Mouse (Mus musculus) lung, postnatal 14 days (tissue): ENCODE measurements around the gene Nub1.
"Not testable (repeated sequence)": the region's sequence is repeated elsewhere in the genome, so short reads cannot be mapped to it uniquely, and the experiment has no call there.

Experiments
- DNase-seq: peaks from one replicate; pipeline ENCODE4 v3.0.0; 2021

The Nub1 gene

DNA sequence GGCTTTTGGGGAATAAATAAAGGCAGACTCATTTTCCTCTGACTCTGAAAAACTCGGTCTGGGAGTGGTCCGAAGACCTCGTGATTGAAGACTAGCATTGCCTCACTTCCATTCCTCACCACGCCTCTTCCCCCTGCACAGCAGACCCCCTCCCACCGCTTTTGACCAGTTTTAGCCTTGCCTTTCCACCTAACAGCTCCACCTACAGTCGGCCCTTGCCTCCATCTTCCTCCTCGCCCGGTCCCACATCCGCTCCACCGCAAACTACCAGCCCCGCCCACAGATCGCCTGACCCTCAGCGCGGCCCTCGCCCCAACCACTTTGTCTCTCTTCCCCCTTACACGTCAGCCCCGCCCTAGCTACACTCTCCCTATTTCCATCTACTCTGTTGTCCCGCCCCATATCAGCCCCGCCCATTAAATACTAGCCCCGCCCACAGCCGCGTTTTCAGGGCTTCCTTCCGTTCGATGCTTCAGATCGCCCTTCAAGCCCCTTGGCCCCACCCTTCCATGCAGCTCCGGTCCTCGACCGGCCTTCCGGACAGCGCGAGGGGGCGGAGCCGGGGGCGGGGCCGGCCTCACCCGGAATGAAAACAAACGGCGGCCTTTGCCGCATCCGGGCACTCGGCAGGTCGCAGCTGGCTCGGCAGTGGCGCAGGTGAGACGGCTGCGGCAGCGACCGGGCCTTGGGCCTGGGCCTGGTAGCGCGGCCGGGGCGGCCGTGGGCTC, at the start of gene Nub1:
Nub1 (plus strand) TSS at position 167 of the 728 bp plus-strand sequence.
- peak; percentile 99 for DNase-seq

DNA sequence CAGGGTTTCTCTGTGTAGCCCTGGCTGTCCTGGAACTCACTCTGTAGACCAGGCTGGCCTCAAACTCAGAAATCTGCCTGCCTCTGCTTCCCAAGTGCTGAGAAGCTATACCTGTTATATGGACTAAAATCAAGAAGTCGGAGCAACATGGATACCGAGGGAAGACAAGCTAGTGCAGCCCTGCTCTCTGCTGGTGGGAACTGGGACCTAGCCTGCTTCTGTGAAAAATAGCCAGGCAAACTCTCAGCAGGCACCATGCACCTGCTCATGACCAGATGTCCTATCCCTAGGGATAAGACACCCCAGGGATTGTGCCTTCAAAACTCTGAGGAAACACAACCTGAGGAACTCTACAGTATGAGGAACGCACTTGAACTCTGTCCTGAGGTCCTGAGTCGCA, 48.3 kb upstream of the Nub1 start:
- no peak for DNase-seq

DNA sequence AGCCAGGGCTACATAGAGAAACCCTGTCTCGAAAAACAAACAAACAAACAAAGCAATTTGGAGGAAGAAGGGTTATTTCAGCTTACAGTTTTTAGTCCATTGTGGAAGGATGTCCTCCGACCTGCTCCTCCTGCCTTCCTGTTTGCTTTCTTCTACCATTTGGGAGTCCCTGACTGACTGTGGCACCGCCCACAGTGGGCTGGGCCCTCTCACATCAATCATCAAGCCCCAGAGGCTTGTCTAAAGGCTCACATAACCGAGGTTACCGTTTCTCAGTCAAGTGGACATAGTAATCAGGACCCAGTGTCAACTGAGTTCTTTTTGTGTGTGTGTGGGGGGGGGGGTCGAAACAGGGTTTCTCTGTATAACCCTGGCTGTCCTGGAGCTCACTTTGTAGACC, 47.2 kb upstream of the Nub1 start:
- DNase-seq: no peak

DNA sequence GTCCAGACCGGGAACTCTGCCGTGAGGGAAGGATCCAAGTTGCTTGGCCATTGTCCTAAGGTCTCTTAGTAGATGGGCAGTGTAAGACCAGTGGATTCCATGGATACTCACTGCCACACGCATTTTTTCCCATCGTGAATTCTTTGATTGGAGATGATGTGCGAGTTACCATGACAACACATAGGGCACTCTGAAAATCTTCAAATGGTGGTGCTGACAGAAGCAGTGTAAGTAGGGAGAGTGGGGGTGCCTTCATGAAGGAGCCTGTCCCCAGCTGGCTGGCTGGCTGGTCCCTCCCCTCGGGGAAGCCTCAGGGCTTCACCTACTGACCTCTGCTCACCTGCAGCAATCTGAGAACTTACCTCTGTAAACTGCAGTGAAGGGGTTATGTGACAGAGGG, 46.3 kb upstream of the Nub1 start:
- DNase-seq: no peak

DNA sequence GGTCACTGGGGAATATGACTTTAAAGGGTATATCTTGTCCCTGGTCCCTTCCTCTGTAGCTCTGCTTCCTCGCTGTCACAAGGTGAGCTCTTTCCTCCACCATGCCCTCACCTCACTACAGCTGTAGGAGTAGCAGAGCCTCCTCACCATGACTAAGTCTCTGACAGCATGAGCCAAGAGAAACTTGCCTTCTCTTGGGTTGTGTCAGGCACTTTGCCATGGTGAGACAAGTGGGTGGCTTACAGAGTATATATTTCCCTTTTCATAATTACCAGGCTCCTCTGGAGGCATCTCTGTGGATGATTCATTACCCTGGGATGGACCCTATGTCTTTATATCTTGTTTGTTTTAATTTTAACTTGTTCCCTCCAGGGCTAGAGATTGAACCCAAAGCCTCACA, 39.9 kb upstream of the Nub1 start:
- no peak for DNase-seq

DNA sequence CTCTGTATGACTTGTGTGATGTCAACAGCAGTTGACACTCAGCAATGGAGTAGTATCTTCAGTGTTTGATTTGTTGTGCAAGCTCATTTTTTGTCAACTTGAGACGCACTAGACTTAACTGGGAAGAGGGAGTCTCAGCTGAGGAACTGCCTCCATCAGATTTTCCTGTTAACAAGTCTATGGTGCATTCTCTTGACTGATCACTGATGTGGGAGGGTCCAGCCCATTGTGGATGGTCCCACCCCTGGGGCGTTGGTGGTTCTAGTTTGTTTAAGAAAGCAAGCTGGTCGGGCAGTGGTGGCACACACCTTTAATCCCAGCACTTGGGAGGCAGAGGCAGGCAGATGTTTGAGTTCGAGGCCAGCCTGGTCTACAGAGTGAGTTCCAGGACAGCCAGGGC, 36.1 kb upstream of the Nub1 start:
- no peak for DNase-seq

DNA sequence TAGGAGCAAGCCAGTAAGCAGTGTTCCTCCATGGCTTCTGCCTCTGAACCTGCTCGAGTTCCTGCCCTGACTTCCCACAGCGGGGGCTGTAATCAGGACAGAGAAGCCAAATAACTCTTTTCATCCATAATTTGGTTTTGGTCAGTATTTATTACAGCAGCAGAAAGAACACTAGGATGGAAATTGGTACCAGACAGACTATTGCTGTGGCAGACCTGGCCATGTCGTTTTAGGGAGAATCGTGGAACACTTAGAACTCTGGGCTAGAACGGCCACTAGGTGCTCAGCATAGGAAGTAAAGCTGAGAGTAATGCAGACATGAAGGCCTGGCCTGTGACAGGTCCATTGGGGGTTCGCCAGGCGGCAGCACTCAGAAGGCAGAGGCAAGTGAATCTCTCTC, 35.6 kb upstream of the Nub1 start:
- DNase-seq: no peak

DNA sequence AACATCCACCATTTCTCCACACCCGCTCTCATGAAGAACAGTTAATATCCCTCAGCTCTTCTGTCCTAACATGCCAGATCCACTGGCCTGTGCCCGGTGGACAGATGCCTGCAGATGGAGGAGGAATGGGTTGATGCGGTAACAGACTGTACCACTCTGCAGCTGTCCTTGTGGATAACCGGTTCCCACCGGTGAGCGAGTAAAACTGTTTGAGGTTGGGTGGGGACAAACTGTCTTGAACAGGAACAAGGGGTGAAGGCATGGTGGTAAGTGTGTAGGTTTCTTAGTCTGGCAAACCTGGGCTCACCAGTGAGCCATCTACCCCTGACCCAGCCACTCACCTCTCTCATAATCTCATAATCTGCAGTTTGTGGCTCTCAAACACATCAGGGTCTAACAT, 34.0 kb upstream of the Nub1 start:
- DNase-seq: no peak

DNA sequence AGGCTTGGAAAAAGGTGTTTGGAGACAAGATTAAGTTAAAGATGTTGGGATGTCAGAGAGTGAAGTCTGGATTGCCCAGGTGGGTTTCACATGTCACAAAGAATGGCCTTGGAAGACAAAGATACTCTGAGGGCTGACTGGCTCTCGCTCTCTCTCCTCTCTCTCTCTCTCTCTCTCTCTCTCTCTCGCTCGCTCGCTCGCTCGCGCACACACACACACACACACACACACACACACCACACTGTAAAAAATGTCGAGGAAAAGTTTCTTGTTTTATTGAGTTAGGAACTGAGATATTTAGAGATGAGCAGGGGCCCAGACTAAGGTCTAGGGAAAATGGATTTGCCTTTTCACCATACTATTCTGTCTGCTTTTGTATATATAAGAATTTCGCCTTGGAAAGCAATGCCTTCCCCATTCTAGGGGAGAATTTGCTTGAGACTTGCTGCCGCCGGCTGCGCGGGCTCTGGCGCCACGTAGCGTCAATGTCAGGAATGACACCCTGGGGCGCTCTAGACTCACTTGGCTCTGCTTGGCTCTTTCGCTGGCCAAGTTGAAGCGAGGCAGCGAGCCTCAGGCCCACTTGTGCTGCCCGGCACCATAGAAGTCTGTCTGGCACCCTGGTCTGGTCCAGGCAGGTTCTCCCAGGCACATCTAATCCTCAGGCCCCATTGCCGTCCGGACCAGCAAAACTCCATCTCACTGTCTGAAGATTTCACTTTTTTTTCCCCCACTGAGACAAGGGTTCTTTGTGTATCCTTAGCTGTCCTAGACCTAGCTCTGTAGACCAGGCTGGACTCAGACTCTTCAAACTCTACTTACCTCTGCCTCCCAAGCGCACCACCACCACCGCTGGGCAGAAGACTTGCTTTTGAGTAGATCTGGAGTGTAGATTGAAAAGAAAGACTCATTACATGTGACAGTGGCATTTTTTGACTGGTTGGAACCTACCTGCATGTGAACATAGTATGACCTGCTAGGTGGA, 33.3 kb upstream of the Nub1 start:
- peak; percentile 89 for DNase-seq

DNA sequence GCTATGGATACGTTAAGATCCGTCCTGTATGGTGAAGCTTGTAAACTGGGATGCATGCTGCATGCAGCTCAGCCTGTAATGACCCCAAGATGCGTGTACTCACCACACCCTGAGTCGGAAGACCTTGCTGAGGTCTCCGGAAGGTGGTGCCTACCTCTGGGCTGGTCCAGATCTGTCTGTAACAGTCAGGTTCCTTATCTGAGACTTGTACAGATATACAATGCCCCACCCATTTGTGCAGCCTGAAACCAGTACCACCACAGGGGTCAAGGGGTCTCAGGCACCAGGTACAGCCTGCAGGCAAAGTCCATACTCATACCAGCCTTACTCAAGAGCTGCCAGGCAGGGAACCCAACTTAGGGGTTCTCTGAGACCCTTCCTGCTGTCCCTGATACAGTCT, 32.6 kb upstream of the Nub1 start:
- no peak for DNase-seq

DNA sequence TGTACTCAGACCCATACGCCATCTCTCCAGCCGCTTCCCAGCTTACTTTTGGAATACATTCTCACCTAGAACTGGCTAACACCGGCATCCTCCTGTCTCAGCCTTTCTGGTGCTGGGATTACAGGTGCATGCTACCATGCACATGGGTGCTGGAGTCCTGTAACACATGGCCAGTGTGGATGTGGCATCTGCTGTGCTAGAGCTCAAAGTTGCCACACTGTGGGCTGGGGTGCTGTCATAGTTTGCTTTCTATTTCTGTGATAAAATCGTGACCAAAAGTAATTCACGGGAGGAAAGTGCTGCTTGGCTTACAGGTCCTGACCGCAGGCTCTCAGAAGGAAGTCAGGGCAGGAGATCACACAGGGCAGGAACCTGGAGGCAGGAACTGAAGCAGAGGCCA, 30.8 kb upstream of the Nub1 start:
- DNase-seq: no peak

DNA sequence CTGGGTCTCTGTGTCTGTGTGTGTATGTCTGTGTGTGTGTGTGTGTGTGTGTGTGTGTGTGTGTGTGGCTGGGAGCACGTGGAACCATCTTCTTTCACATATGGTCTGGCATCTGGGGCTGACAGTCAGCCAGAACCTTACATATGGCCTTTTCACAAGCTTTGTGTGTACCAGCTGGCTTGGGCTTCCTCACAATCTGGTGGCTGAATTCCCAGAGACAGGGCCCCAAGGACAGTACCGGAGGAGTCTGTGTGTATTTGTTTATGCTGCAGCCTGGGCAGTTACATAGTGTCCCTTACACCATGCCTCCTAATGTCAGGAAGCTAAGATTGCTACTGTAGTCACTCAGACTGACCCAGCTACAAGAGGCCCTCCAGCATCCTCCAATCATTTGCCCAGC, 28.2 kb upstream of the Nub1 start:
- DNase-seq: no peak

DNA sequence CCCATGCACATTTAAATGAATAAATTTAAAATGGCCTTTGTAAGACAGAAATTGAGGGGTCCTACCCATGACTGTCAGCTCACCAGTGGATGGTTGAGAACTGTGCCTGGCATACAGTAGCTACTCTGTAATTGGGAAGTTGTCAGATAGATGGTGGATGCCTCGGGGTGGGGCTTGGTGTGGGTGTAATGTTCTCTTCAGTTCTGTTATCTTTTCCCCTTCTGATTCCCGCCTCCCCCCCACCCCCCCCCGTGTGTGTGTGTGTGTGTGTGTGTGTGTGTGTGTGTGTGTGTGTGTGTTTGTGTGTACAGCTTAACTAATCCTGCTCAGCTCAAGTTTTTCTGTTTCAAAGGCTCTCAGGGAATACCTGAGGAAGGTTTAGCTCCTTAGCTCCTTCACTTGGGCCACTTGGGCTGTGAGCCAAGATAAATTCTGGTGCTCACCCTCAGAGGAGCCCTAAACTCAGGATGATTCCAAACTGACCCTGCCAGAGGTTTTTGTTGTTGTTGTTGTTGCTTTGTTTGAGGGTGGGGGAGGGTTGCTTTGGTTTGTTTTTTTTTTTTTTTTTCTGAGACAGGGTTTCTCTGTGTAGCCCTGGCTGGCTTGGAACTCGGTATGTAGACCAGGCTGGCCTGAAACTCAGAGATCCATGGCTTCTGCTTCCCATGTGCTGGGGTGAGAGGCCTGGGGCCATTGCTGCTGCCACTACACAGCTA, 25.5 kb upstream of the Nub1 start:
- no peak for DNase-seq

DNA sequence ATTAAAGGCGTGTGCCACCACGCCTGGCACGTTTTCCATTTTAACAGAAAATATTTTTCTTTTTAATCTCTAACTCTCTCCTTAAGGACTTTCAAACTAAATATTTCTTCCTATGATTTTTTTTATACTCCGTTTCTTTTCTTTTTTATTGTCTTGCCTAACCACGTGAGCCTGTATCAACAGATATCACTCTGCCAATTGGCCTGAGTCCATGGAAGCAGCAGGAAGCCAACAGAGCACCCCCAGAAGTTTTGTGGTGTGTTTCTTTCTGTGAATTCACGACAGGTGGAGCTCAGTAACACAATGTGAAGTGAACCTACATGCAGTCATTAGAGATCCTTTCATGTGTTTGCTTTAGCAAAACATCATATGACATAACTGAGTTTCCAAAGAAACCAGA, 23.9 kb upstream of the Nub1 start:
- no peak for DNase-seq

DNA sequence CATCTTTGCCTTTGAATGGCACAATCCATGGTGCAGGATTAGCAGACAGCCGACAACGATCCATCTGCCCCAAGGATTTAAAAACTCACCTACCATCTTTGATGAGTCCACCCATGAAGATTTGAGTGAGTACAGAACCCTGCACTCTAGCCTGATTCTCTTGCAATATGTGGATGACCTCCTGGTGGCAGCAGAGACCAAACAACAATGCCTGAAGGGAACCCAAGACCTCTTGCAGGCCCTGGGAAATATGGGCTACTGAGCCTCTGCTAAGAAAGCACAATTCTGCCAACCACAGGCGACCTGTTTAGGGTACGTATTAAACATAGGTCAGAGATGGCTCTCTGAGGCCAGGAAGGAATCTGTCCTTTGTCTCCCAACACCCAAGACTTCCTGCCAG, 11.1 kb upstream of the Nub1 start:
- DNase-seq: peak; percentile 87

DNA sequence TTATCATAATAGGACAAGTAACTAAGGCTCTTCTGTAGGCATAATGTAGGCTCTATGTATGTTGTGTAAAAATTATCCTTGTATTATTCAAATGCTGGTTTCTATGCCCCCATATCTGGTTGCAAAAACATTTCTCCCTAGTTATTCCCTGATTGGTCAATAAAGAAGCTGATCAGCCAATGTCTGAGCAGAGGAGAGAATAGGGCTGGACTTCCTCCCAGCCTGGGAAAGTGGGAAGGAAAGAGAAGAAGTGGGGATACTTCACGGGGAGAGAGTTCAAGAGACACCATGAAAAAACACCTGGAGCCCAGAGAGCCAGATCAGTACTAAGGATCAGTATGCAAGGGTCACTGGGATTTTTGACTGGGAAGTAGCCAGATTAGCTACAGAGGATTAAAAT, 3.9 kb upstream of the Nub1 start:
- no peak for DNase-seq

DNA sequence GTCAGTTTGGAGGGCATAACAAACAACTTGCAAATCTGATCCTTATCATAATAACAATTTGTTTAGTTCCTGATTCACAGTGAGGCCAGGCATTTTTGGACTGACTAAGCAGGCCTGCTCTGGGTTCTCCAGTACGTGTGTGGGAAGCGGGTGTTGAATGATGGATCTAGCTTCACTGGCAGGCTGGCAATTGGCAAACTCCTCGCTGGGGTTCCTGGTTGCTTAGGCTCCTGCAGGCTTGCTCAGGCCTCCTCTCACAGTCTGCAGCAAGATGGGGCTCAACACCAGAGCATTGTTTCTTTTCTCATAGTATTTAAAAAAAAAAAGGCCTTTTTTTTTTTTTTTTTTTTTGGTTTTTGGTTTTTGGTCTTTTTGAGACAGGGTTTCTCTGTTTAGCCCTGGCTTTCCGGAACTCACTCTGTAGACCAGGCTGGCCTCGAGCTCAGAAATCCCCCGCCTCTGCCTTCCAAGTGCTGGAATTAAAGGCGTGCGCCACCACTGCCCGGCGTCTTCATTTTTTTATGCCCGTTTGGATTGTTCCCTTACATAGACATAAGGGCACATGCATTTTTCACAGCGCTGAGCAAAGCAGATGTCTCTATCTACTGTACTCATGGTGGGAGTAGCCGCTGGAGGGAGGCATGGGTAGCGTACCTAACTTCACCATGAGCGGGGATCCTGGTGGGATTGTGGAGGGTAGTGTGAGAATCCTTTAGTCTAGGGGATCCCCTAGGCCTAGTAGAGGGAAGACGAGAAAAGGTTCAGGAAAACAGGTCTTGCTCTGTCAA, 560 bp upstream of the Nub1 start:
- DNase-seq: peak; percentile 39

DNA sequence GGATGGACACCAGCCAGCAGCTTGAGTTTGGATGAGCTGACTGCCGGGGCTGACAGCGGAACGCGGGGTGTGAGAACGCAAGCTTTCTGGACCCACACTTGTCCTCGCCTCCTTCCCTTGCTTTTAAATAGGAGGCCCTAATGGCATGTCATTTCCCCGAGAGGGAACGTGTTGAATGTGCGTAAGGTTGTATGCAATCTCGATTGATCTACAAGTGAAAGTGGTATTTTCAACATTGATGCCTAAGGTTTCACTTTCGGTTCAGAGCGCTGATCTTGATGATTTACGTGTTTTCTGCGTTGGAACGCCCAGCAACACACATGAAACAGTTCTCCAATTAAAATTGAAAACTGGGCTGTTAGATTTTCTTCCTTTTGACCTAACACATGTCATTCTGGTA, 844 bp downstream of the Nub1 start:
- DNase-seq: no peak

DNA sequence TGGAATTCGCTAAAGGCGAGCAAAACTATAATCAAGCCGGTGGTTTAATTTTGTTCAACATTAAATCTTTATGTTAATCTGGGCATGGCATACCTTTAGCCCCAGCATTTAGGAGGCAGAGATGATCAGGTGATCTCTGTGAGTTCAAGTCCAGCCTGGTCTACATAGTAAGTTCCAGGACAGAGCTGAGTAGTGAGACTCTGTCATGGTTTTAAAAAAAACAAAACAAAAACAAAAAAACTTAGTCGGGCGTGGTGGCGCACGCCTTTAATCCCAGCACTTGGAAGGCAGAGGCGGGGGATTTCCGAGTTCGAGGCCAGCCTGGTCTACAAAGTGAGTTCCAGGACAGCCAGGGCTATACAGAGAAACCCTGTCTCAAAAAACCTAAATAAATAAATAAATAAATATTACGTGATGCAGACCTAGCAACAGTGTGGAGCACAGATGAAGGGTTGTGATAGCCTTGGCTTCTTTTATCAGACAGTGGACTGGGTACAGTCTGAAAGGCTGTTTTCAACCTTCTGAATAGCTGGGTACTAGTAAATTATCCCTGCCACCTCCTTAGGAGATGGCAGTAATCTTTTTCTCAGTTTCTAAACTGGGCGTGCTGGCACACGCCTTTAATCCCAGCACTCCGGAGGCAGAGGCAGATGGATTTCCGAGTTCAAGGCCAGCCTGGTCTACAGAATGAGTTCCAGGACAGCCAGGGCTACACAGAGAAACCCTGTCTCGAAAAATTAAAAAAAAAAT, 1.5 kb downstream of the Nub1 start:
- not testable (repeated sequence) for DNase-seq

DNA sequence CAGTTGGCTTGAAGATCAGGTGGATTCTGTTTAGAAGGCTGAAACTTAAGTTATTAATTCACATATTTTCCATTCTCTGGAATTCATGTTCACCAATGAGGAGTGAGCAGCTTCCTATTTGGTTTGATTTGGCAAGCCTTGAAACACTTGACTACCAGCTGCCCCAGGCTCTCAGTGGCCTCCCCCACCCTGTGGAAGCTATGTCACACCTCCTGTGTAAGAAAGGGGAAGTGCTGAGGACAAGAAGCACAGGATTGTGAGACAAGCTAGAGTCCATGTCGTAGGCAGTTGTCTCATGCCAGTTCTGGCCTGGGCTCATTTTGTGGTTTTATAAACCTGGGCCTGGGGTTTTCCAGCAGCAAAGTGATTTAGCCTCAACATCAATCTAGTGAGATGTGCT, 2.4 kb downstream of the Nub1 start:
- peak; percentile 41 for DNase-seq

DNA sequence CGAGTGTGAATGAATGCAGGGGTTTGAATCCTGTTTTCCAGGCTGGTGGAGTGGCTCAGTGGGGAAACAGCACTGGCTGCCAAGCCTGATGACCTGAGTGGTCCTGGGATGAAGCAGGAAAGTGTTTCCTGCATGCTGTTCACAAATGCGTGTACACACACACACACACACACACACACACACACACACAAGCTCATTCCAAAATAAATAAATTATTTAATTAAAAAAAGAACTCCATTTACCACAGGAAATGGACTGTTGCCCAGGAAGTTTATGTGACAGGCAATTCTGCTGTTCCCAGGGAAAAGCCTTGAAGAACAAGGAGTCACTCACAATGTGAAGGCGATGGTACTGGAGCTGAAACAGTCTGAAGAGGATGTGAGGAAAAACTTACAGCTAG, 11.4 kb downstream of the Nub1 start:
- no peak for DNase-seq

DNA sequence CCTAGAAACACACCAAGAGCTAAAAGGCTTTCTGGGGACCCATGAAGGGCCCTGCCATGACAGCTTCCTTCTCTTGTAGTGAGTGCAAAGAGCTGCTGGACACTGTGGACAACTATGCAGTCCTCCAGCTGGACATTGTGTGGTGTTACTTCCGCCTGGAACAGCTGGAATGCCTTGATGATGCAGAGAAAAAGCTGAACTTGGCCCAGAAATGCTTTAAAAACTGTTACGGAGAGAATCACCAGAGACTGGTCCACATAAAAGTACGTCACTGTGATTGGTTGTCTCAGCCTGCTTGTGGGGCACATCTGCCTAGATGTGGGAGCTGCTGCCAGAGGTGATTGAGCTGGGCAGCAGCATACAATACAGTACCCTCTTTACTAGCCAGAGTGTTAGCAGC, 15.9 kb downstream of the Nub1 start:
- DNase-seq: peak; percentile 39
